In the genomic region with DNA sequence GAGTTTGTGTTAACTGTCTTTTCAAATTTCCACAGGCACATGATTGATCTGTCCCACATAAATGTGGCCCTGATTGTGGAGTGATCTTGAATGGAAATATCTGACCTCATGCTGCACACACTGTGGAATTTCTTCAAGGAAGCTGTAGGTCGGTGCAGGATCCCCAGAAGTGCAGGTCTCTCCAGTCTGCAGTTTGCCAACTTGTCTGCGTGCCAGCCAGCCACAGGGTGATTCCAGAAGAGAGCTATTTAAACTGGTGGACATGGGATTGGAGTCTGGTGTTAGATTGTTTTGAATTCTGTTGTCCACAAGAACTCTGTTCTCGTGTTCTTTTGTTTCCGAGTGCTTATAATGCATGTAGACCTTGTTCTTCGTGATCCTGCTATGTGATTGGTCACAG, we compare ENCODE assay signal across 22 mouse cellular contexts. TPM values are rescaled to one million over a fixed set of nuclear protein-coding genes. Genes with fewer than 3 reads are reported as not detected.
DNase-seq lines count a peak whose midpoint lies in the region; ATAC-seq and TF ChIP-seq lines count a peak whose summit lies in the region.
"Had no signal": no experiment of that assay in that cellular context is flagged by ENCODE, and none has a peak within 500 bp of the region (broad histone marks: within the 10 kb centered on the region; RNA-seq: fewer than 3 reads in every experiment).

No protein-coding gene starts in this region.

- no peak for TF ChIP-seq CTCF in stomach, postnatal 0 days (IDR thresholded peaks at IDR 0.05; ENCODE audit: low read depth)

- ATAC-seq in stomach, postnatal 0 days (ENCODE audit: low FRiP score, low TSS enrichment) = no peak
- ATAC-seq: forebrain, embryonic 15.5 days; midbrain, embryonic 13.5 days had no signal

- 0 out of 2 replicates have a peak, but pooled peaks cover 2% of the 10 kb centered on the region for H3K4me1 ChIP-seq in stomach, postnatal 0 days (replicated peaks; ENCODE audit: control insufficient read depth, insufficient read depth)
- H3K4me1 ChIP-seq: embryonic facial prominence, embryonic 13.5 days; forebrain, embryonic 15.5 days; hindbrain, embryonic 12.5 days; liver, embryonic 15.5 days; midbrain, embryonic 13.5 days; neural tube, embryonic 12.5 days had no signal

- DNase-seq in cerebellum, adult 11-12 months = peak; percentile 37
- DNase-seq in cerebellum, adult 11 months = no peak
- peak; percentile 36 to 52 for DNase-seq in heart, postnatal 10 days
- no peak for DNase-seq in heart, adult 9 months (ENCODE audit: low spot score in 2 of 2)
- DNase-seq in urinary bladder, postnatal 25 days (ENCODE audit: low spot score) = peak; percentile 4
- no peak for DNase-seq in urinary bladder, postnatal 4 days (ENCODE audit: low spot score in 2 of 2)
- no peak for DNase-seq in stomach, postnatal 0 days (ENCODE audit: low spot score)
- no peak for DNase-seq in right cerebral cortex, postnatal 36 days (ENCODE audit: low spot score in 2 of 2)
- DNase-seq: kidney, adult 2 months; kidney, postnatal 10 days; layer of hippocampus, postnatal 36 days; right cerebral cortex, adult 18-20 months had no signal

- H3K9ac ChIP-seq in stomach, postnatal 0 days (ENCODE audit: low read length) = no peak overlapping the region
- H3K9ac ChIP-seq: embryonic facial prominence, embryonic 13.5 days; forebrain, embryonic 15.5 days; hindbrain, embryonic 12.5 days; liver, embryonic 15.5 days; midbrain, embryonic 13.5 days; neural tube, embryonic 12.5 days had no signal

- no peaks in the 10 kb centered on the region for H3K9me3 ChIP-seq in stomach, postnatal 0 days (ENCODE audit: control insufficient read depth, low read length)
- H3K9me3 ChIP-seq: embryonic facial prominence, embryonic 13.5 days; forebrain, embryonic 15.5 days; hindbrain, embryonic 12.5 days; liver, embryonic 15.5 days; midbrain, embryonic 13.5 days; neural tube, embryonic 12.5 days had no signal

- no peak for TF ChIP-seq EP300 in stomach, postnatal 0 days (optimal IDR thresholded peaks at IDR 0.05)

- H3K27ac ChIP-seq in stomach, postnatal 0 days (replicated peaks) = peak overlapping the region; percentile 40; the same call in 1 of the 2 replicates
- H3K27ac ChIP-seq: embryonic facial prominence, embryonic 13.5 days; forebrain, embryonic 15.5 days; hindbrain, embryonic 12.5 days; liver, embryonic 15.5 days; midbrain, embryonic 13.5 days; neural tube, embryonic 12.5 days had no signal

- no peaks in the 10 kb centered on the region for H3K27me3 ChIP-seq in stomach, postnatal 0 days (ENCODE audit: control insufficient read depth, insufficient read depth, low read length)
- H3K27me3 ChIP-seq: CH12.LX; embryonic facial prominence, embryonic 13.5 days; forebrain, embryonic 15.5 days; hindbrain, embryonic 12.5 days; liver, embryonic 15.5 days; midbrain, embryonic 13.5 days; neural tube, embryonic 12.5 days had no signal

- H3K4me3 ChIP-seq in stomach, postnatal 0 days (ENCODE audit: low read depth, low read length) = no peak overlapping the region
- H3K4me3 ChIP-seq: embryonic facial prominence, embryonic 13.5 days; forebrain, embryonic 15.5 days; hindbrain, embryonic 12.5 days; liver, embryonic 15.5 days; midbrain, embryonic 13.5 days; neural tube, embryonic 12.5 days had no signal

- no peak overlapping the region for H3K4me2 ChIP-seq in stomach, postnatal 0 days (replicated peaks; ENCODE audit: low read depth)
- H3K4me2 ChIP-seq: embryonic facial prominence, embryonic 13.5 days; forebrain, embryonic 15.5 days; hindbrain, embryonic 12.5 days; liver, embryonic 15.5 days; midbrain, embryonic 13.5 days; neural tube, embryonic 12.5 days had no signal

- WGBS in stomach, postnatal 0 days = 69% methylated on average over 5 of the region's 5 CpGs

- H3K36me3 ChIP-seq in stomach, postnatal 0 days (ENCODE audit: control insufficient read depth, insufficient read depth, low read length) = peaks cover 27% of the 10 kb centered on the region; the same call in 1 of the 2 replicates

- intact Hi-C loops in heart, postnatal 10 days (cut with DNase I) = no loop called here

RNA-seq across cellular contexts. Expression of a gene that starts 53.5 kb away (rescaled TPM):
- total RNA-seq in heart, postnatal 10 days (2021) = not detected
- 4.6 and 5.5 TPM in 2 replicates for polyA plus RNA-seq in stomach, postnatal 0 days (2015; fragmentation: Nextera tagmentation; extraction: Ambion mirVana)
- total RNA-seq: CH12.LX; granulocyte monocyte progenitor cell, adult 5-6 weeks; megakaryocyte, adult 5-6 weeks; MEL had no signal
- polyA plus RNA-seq: liver, embryonic 15.5 days had no signal

Comparison
In these comparisons a context has a peak if more than half of its experiments do, and no peak if none do; other contexts are left out.
1. DNase-seq: peak in cerebellum, adult 11-12 months (single experiment), heart, postnatal 10 days (2 of 2) and urinary bladder, postnatal 25 days (single experiment); none in cerebellum, adult 11 months (single experiment), heart, adult 9 months (0 of 2), urinary bladder, postnatal 4 days (0 of 2), stomach, postnatal 0 days (single experiment) and right cerebral cortex, postnatal 36 days (0 of 2).